Mouse (Mus musculus) bone marrow macrophage, adult 2 months (primary cell): ENCODE measurements around the gene Ttf2.

ENCODE experiments used
- CTCF ChIP-seq: IDR thresholded peaks from 2 replicates; pipeline ENCODE4 v1.5.1; 2012; ENCODE audit warnings: low read depth, mild to moderate bottlenecking, low read length, moderate library complexity
- POLR2A ChIP-seq: IDR thresholded peaks from 2 replicates; pipeline ENCODE4 v1.6.1; 2012; ENCODE audit warnings: mild to moderate bottlenecking, low read depth, low read length, borderline replicate concordance

DNA sequence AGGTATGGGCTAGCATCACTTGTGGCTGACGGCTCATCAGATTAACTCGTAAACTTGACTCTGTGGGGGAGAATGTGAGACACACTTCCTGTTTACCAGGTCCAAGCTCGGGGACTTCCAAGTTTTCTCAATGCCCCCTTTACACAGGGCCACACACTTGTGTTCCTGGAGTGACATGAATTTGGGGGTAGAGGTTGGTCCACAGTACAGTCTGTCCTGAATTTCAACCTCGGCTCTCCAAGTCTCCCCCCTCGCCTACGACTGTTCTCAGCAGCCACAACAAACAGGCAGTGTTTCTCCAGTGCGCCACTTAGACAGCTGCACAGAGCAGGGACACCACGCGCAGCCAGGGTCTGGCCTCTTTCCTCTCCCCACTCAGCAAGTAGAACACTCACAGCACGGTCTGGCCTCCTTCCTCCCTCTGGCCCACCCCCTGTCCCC lies 42.7 kb upstream of the Ttf2 start:
- TF ChIP-seq CTCF: no peak
- no peak for TF ChIP-seq POLR2A
